Mouse (Mus musculus) C2C12 (cell line): ENCODE measurements at regions not wholly inside any gene's neighbourhood (a gene's known extent, or its start where the extent isn't known, plus 50 kb on each side); places are given as distances from the start of the nearest gene placed in this dataset.

ENCODE experiments used
- CEBPB ChIP-seq: IDR thresholded peaks from one replicate; pipeline ENCODE4 v1.6.1; 2011; ENCODE audit warnings: low read depth, mild to moderate bottlenecking, control low read depth, moderate library complexity
- CTCF ChIP-seq: IDR thresholded peaks from one replicate; pipeline ENCODE4 v1.5.1; 2011; ENCODE audit not compliant: control insufficient read depth, insufficient read depth, insufficient read length
- MAX ChIP-seq: IDR thresholded peaks from one replicate; pipeline ENCODE4 v1.6.1; 2011; ENCODE audit warnings: mild to moderate bottlenecking, control low read depth
- MYOD1 ChIP-seq: IDR thresholded peaks from one replicate; pipeline ENCODE4 v1.6.1; 2011; ENCODE audit warnings: low read depth; ENCODE audit not compliant: control insufficient read depth, insufficient read length
- MYOG ChIP-seq: IDR thresholded peaks from one replicate; pipeline ENCODE4 v1.6.1; 2011; ENCODE audit not compliant: control insufficient read depth, insufficient read length; ENCODE audit errors: extremely low read depth

DNA sequence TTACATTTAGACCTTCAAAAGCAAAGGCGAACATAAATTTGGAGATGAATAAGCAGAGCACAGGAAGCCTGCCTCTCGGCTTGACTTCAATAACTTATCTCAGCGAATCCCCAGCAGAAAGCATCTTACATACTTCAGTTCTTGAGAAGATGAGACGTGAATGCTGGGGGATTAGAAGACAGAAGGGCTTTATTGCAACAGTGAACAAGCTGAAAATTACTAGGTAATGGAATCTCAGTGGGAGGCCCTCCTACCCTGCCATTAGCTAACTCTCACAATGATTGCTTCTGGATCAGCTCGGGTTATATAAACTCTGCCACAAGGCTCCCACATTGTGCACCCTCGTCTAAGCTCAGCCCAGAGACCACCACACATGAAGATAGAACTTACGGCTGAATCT, 770.9 kb upstream of the Auts2 start:
- TF ChIP-seq CTCF: no peak
- TF ChIP-seq MAX: no peak
- TF ChIP-seq CEBPB: no peak
- TF ChIP-seq MYOD1: no peak
- no peak for TF ChIP-seq MYOG
